In genomic region chr9:50849249-50849648, GRCm38 (mm10) we compare ENCODE assay signal across 8 mouse cellular contexts. TPM values are rescaled to one million over a fixed set of nuclear protein-coding genes. Genes with fewer than 3 reads are reported as not detected.
DNase-seq lines count a peak whose midpoint lies in the region; ATAC-seq lines count a peak whose summit lies in the region.

No protein-coding gene starts in this region.

- H3K36me3 ChIP-seq in heart, embryonic 11.5 days (ENCODE audit: control insufficient read depth, insufficient read depth, low read length): peaks cover 2% of the 10 kb centered on the region; the same call in 1 of the 2 replicates
- peaks cover 5% of the 10 kb centered on the region for H3K36me3 ChIP-seq in midbrain, embryonic 13.5 days

- ATAC-seq in heart, embryonic 11.5 days (replicated peaks; ENCODE audit: insufficient number of reproducible peaks, low FRiP score, low TSS enrichment): no peak
- peak; percentile 79 for ATAC-seq in midbrain, embryonic 13.5 days

- no peak overlapping the region for H3K4me3 ChIP-seq in heart, embryonic 11.5 days (ENCODE audit: low read depth, low read length)
- H3K4me3 ChIP-seq in midbrain, embryonic 13.5 days (replicated peaks): no peak overlapping the region

- WGBS in heart, embryonic 11.5 days (ENCODE audit: insufficient replicate concordance): 24% methylated on average over 8 of the region's 8 CpGs
- 21% methylated on average over 8 of the region's 8 CpGs for WGBS in midbrain, embryonic 13.5 days

- no peaks in the 10 kb centered on the region for H3K27me3 ChIP-seq in heart, embryonic 11.5 days (ENCODE audit: control insufficient read depth, insufficient read depth, low read length)
- H3K27me3 ChIP-seq in midbrain, embryonic 13.5 days: no peaks in the 10 kb centered on the region

- H3K4me1 ChIP-seq in heart, embryonic 11.5 days (ENCODE audit: control insufficient read depth, insufficient read depth, low read length): peaks cover 18% of the 10 kb centered on the region
- peaks cover 15% of the 10 kb centered on the region for H3K4me1 ChIP-seq in midbrain, embryonic 13.5 days (replicated peaks)

- H3K9me3 ChIP-seq in heart, embryonic 11.5 days (replicated peaks; ENCODE audit: control insufficient read depth, low read length): no peaks in the 10 kb centered on the region
- no peaks in the 10 kb centered on the region for H3K9me3 ChIP-seq in midbrain, embryonic 13.5 days

- peak; percentile 96 for DNase-seq in heart, adult 11 months
- DNase-seq in embryo, embryonic 9.5 days (ENCODE audit: extremely low spot score): peak; percentile 82
- peak; percentile 90 for DNase-seq in gonadal fat pad, adult 2 months (ENCODE audit: low read depth)
- DNase-seq in kidney, adult 18-20 months: peak; percentile 94
- DNase-seq in left cerebral cortex, postnatal 4 days: peak; percentile 93
- peak; percentile 90 to 92 for DNase-seq in spleen, postnatal 10 days (ENCODE audit: low spot score in 2 of 2)

- H3K9ac ChIP-seq in heart, embryonic 11.5 days (ENCODE audit: low read depth, low read length): no peak overlapping the region
- H3K9ac ChIP-seq in midbrain, embryonic 13.5 days (replicated peaks): no peak overlapping the region

- no peak overlapping the region for H3K4me2 ChIP-seq in heart, embryonic 11.5 days
- no peak overlapping the region for H3K4me2 ChIP-seq in midbrain, embryonic 13.5 days (replicated peaks)

- intact Hi-C loops in left cerebral cortex, postnatal 4 days (cut with DNase I): loop anchor here (2.0 kb wide), 2 partner anchors 160 to 304 kb away; partner anchors contain the start of gene Sik2

- no peak overlapping the region for H3K27ac ChIP-seq in heart, embryonic 11.5 days (ENCODE audit: low read depth, low read length)
- H3K27ac ChIP-seq in midbrain, embryonic 13.5 days: no peak overlapping the region

RNA-seq across cellular contexts. Expression of gene Ppp2r1b, which starts 4.1 kb away (rescaled TPM):
- polyA plus RNA-seq in heart, embryonic 11.5 days (2014; fragmentation: Nextera tagmentation; extraction: Ambion mirVana): 63.1 and 66.9 TPM in 2 replicates
- polyA plus RNA-seq in gonadal fat pad, adult 2 months (2012; rRNA removed): 48.4 and 49.0 TPM in 2 replicates
- total RNA-seq in left cerebral cortex, postnatal 4 days (2021): 10 to 100 TPM; 29.9 to 33.2 TPM
- polyA plus RNA-seq in midbrain, embryonic 13.5 days (2015; fragmentation: Nextera tagmentation; extraction: Ambion mirVana): 56.1 and 58.0 TPM in 2 replicates
